Mouse (Mus musculus) monocyte, adult 2 months (primary cell): ENCODE measurements around the gene Junb.

Source experiments
- DNase-seq, 2 experiments: peaks; one replicate each; pipeline ENCODE4 v3.0.0; 2022; ENCODE audit warnings: low spot score in 2 of 2, low read depth in 1 of 2

The Junb gene

GRCm38 (mm10) chr8:84978248-84978940 lies at the start of gene Junb:
Junb (minus strand) TSS chr8:84978718.
- peak; percentile 95 to 99 for DNase-seq

- DNase-seq, result no peak
These were observed 49.4 kb upstream of the Junb start for GRCm38 (mm10) chr8:85027922-85028321.

- DNase-seq, result no peak
These were observed 49.0 kb upstream of the Junb start for GRCm38 (mm10) chr8:85027516-85027855.

- peak; percentile 91 to 96 for DNase-seq
These were observed 48.4 kb upstream of the Junb start, which contains the start of gene Trir for GRCm38 (mm10) chr8:85026670-85027515. Trir (plus strand) TSS chr8:85026823.

- DNase-seq, result peak; percentile 73 to 82
These were observed 46.8 kb upstream of the Junb start, which contains the start of gene Asna1 for GRCm38 (mm10) chr8:85025098-85025932. Asna1 (minus strand) TSS chr8:85025281.

- DNase-seq, result no peak
These were observed 45.3 kb upstream of the Junb start for GRCm38 (mm10) chr8:85023846-85024245.

- no peak for DNase-seq
These were observed 43.1 kb upstream of the Junb start for GRCm38 (mm10) chr8:85021514-85022055.

GRCm38 (mm10) chr8:85017209-85017608 lies 38.7 kb upstream of the Junb start:
- DNase-seq, result no peak

GRCm38 (mm10) chr8:85016724-85017123 lies 38.2 kb upstream of the Junb start:
- DNase-seq, result no peak

- DNase-seq, result no peak
These were observed 35.9 kb upstream of the Junb start, which contains the start of gene Best2 for GRCm38 (mm10) chr8:85014431-85014830. Best2 (minus strand) TSS chr8:85014531.

GRCm38 (mm10) chr8:85013230-85013840 lies 34.8 kb upstream of the Junb start:
- DNase-seq, result peak; percentile 36 to 68

- no peak for DNase-seq
These were observed 32.7 kb upstream of the Junb start for GRCm38 (mm10) chr8:85011242-85011641.

GRCm38 (mm10) chr8:85007686-85008085 lies 29.2 kb upstream of the Junb start:
- DNase-seq, result peak in 1 of 2 experiments; percentile 55

- DNase-seq, result peak; percentile 85 to 90
These were observed 19.3 kb upstream of the Junb start for GRCm38 (mm10) chr8:84997649-84998295.

GRCm38 (mm10) chr8:84996978-84997377 lies 18.5 kb upstream of the Junb start:
- no peak for DNase-seq

GRCm38 (mm10) chr8:84995680-84996079 lies 17.2 kb upstream of the Junb start:
- no peak for DNase-seq

GRCm38 (mm10) chr8:84994375-84994774 lies 15.9 kb upstream of the Junb start:
- DNase-seq, result no peak

GRCm38 (mm10) chr8:84990836-84991235 lies 12.3 kb upstream of the Junb start:
- DNase-seq, result no peak

GRCm38 (mm10) chr8:84990349-84990748 lies 11.8 kb upstream of the Junb start, which contains the start of gene Hook2:
Hook2 (plus strand) TSS chr8:84990603.
- peak; percentile 91 to 95 for DNase-seq

- peak; percentile 79 to 91 for DNase-seq
These were observed 11.3 kb upstream of the Junb start for GRCm38 (mm10) chr8:84989810-84990209.
